Mouse (Mus musculus): ENCODE measurements around the gene Tmem106a. TPM values are rescaled to one million over a fixed set of nuclear protein-coding genes. Genes with fewer than 3 reads are reported as not detected.
"Not testable (repeated sequence)": the region's sequence is repeated elsewhere in the genome, so short reads cannot be mapped to it uniquely, and the experiment has no call there.

The Tmem106a gene
- polyA plus RNA-seq, 1 experiment from 2014 or later: 4.7 TPM

- DNase-seq (ENCODE audit: low spot score): peak; percentile 79
- WGBS: under 1% methylated on average over 33 of the region's 34 CpGs
These were observed 45.2 kb downstream of the Tmem106a start, which contains the start of gene Rdm1 for GRCm38 (mm10) chr11:101626995-101627856. Rdm1 (plus strand) TSS chr11:101627195.

DNA sequence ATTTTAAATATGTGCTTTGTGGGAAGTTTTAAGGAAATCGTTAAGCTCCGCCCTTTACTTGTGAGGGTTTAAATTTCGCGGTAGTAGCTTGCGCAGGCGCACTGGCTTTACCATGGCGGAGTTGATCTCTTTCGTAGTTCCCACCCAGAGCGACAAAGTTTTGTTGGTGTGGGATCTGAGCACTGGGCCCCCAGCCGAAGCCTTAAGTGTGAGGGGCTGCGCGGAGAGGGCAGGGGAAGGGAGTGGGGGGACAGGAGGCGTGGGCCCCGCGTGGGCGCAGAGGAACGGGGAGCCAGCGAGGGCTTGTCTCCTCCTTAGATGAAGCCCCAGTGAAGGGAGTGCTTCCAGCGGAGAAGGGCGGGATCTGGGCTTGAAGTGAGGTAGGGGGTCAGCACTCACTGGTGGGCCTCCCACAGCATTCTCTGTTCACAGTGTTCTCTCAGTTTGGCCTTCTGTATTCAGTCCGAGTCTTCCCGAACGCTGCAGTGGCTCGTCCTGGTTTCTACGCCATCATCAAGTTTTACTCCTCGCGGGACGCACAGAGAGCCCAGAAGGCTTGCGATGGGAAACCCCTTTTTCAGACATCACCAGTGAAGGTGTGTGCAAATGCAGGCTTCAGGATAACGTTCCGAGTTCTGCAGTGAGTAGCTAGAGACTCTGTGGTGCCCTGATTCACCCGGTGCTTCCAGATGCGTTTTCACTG lies 46.0 kb downstream of the Tmem106a start:
- peak overlapping the region; percentile 82 for H3K27ac ChIP-seq
- peak overlapping the region; percentile 56 for H3K4me3 ChIP-seq (replicated peaks; ENCODE audit: low read length)
- DNase-seq (ENCODE audit: low spot score) (peak; percentile 93), ATAC-seq (ENCODE audit: low FRiP score) (peak; percentile 59; the same call in 1 of the 2 replicates)
- peaks cover 8% of the 10 kb centered on the region for H3K4me1 ChIP-seq (replicated peaks; ENCODE audit: control insufficient read depth, insufficient read depth, low read length)
- H3K9me3 ChIP-seq (ENCODE audit: control insufficient read depth, low read length): no peaks in the 10 kb centered on the region
- WGBS: under 1% methylated on average over 33 of the region's 33 CpGs
- H3K9ac ChIP-seq: peak overlapping the region; percentile 70
- peak overlapping the region; percentile 84 for H3K4me2 ChIP-seq (replicated peaks)
- no peaks in the 10 kb centered on the region for H3K36me3 ChIP-seq (replicated peaks; ENCODE audit: control insufficient read depth, insufficient read depth)
- H3K27me3 ChIP-seq (ENCODE audit: control insufficient read depth, insufficient read depth, low read length): no peaks in the 10 kb centered on the region

More at GRCm38 (mm10) chr11:101626995-101627856, 45.2 kb downstream of the Tmem106a start, which contains the start of gene Rdm1:
- Histone ChIP-seq H3K4me1 (replicated peaks; ENCODE audit: control insufficient read depth, insufficient read depth, low read length) (peaks cover 8% of the 10 kb centered on the region), H3K9me3 (ENCODE audit: control insufficient read depth, low read length) (no peaks in the 10 kb centered on the region), H3K36me3 (replicated peaks; ENCODE audit: control insufficient read depth, insufficient read depth) (no peaks in the 10 kb centered on the region), H3K27ac (peak within 1 kb of the TSS; percentile 91), H3K27me3 (ENCODE audit: control insufficient read depth, insufficient read depth, low read length) (no peaks in the 10 kb centered on the region), H3K4me2 (replicated peaks) (peak within 1 kb of the TSS; percentile 84), H3K4me3 (replicated peaks; ENCODE audit: low read length) (peak within 1 kb of the TSS; percentile 56), H3K9ac (peak within 1 kb of the TSS; percentile 70)
- peak; percentile 83 for ATAC-seq (ENCODE audit: low FRiP score)

GRCm38 (mm10) chr11:101628733-101629417 lies 46.8 kb downstream of the Tmem106a start:
- H3K27me3 ChIP-seq (ENCODE audit: control insufficient read depth, insufficient read depth, low read length); H3K4me1 ChIP-seq (replicated peaks; ENCODE audit: control insufficient read depth, insufficient read depth, low read length); ATAC-seq (ENCODE audit: low FRiP score); H3K36me3 ChIP-seq (replicated peaks; ENCODE audit: control insufficient read depth, insufficient read depth); H3K27ac ChIP-seq; DNase-seq (ENCODE audit: low spot score); H3K9me3 ChIP-seq (ENCODE audit: control insufficient read depth, low read length); H3K4me3 ChIP-seq (replicated peaks; ENCODE audit: low read length); H3K9ac ChIP-seq: not testable (repeated sequence)
- 80% methylated on average over 4 of the region's 5 CpGs for WGBS
- H3K4me2 ChIP-seq (replicated peaks): peak overlapping the region; percentile 84

DNA sequence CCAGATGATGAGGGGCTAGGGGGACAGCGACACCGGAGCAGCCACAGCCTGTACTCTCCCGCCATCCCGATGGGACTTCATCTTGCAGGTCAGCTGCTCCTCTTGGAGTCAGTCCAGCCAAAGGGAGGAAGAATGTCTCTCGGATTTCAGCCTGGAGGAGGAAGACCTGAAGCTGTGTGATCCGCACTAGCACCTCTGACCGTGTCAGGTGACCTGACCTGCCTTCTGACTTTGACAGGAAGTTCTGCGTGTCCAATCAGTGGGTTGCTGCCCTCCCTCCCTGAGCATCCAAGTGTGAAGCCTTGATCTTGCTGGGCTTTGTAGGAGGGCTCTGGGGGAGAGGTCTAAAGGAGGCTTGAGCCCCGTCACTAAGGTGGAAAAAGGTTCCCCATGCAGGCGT lies 53.6 kb downstream of the Tmem106a start:
- H3K9me3 ChIP-seq (ENCODE audit: control insufficient read depth, low read length): no peaks in the 10 kb centered on the region
- H3K9ac ChIP-seq: no peak overlapping the region
- H3K27me3 ChIP-seq (ENCODE audit: control insufficient read depth, insufficient read depth, low read length): no peaks in the 10 kb centered on the region
- no peak overlapping the region for H3K4me3 ChIP-seq (replicated peaks; ENCODE audit: low read length)
- H3K27ac ChIP-seq: no peak overlapping the region
- H3K4me2 ChIP-seq (replicated peaks): no peak overlapping the region
- WGBS: 83% methylated on average over 10 of the region's 10 CpGs
- no peak for ATAC-seq (ENCODE audit: low FRiP score)
- no peak for DNase-seq (ENCODE audit: low spot score)
- no peaks in the 10 kb centered on the region for H3K4me1 ChIP-seq (replicated peaks; ENCODE audit: control insufficient read depth, insufficient read depth, low read length)
- no peaks in the 10 kb centered on the region for H3K36me3 ChIP-seq (replicated peaks; ENCODE audit: control insufficient read depth, insufficient read depth)

DNA sequence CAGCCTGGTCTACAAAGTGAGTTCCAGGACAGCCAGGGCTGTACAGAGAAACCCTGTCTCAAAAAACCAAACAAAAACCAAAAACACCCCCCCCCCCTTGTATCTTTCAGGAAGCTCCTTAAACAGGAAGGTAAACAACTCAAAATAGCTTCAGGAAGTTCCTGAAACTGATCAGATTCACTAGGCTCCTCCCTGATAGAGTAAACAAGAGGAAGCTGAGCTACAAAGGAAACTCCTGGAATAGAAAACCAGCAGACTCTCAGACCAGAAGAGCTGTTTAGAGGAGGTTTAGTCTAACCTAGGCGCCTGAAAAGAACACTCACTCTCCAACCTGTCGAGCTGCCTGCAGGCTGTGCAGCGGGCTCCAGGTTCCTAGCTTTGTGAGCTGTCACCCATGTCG lies 57.7 kb downstream of the Tmem106a start:
- Histone ChIP-seq H3K4me1 (replicated peaks; ENCODE audit: control insufficient read depth, insufficient read depth, low read length) (no peaks in the 10 kb centered on the region), H3K4me2 (replicated peaks) (no peak overlapping the region), H3K9ac (no peak overlapping the region), H3K9me3 (ENCODE audit: control insufficient read depth, low read length) (no peaks in the 10 kb centered on the region), H3K4me3 (replicated peaks; ENCODE audit: low read length) (no peak overlapping the region), H3K36me3 (replicated peaks; ENCODE audit: control insufficient read depth, insufficient read depth) (no peaks in the 10 kb centered on the region), H3K27ac (no peak overlapping the region), H3K27me3 (ENCODE audit: control insufficient read depth, insufficient read depth, low read length) (no peaks in the 10 kb centered on the region)
- ATAC-seq (ENCODE audit: low FRiP score): no peak
- no peak for DNase-seq (ENCODE audit: low spot score)
- WGBS: 92% methylated on average over 4 of the region's 4 CpGs

GRCm38 (mm10) chr11:101640857-101641709 lies 59.0 kb downstream of the Tmem106a start:
- not testable (repeated sequence) for H3K9me3 ChIP-seq (ENCODE audit: control insufficient read depth, low read length); H3K4me1 ChIP-seq (replicated peaks; ENCODE audit: control insufficient read depth, insufficient read depth, low read length); H3K36me3 ChIP-seq (replicated peaks; ENCODE audit: control insufficient read depth, insufficient read depth); H3K27me3 ChIP-seq (ENCODE audit: control insufficient read depth, insufficient read depth, low read length)
- 5% methylated on average over 50 of the region's 53 CpGs for WGBS
- H3K4me2 ChIP-seq (replicated peaks): peak overlapping the region; percentile 52
- ATAC-seq (ENCODE audit: low FRiP score): peak; percentile 78
- H3K27ac ChIP-seq: peak overlapping the region; percentile 92
- H3K4me3 ChIP-seq (replicated peaks; ENCODE audit: low read length): peak overlapping the region; percentile 29
- peak overlapping the region; percentile 56 for H3K9ac ChIP-seq
- peak; percentile 78 for DNase-seq (ENCODE audit: low spot score)

Other genes starting within 250 kb of the Tmem106a start
- gene G6pc, start 214.7 kb upstream of the Tmem106a start, polyA plus RNA-seq (2014; fragmentation: Nextera tagmentation; extraction: Ambion mirVana): not detected in 2 replicates
- 82.4 and 85.3 TPM in 2 replicates for gene Aarsd1, start 164.6 kb upstream of the Tmem106a start, polyA plus RNA-seq (2014; fragmentation: Nextera tagmentation; extraction: Ambion mirVana)
- gene Gm27029, start 157.4 kb upstream of the Tmem106a start, polyA plus RNA-seq (2014; fragmentation: Nextera tagmentation; extraction: Ambion mirVana): 7.3 and 8.8 TPM in 2 replicates
- 23.1 and 24.1 TPM in 2 replicates for gene Rundc1, start 157.2 kb upstream of the Tmem106a start, polyA plus RNA-seq (2014; fragmentation: Nextera tagmentation; extraction: Ambion mirVana)
- 1.9 and 2.2 TPM in 2 replicates for gene Ptges3l, start 156.9 kb upstream of the Tmem106a start, polyA plus RNA-seq (2014; fragmentation: Nextera tagmentation; extraction: Ambion mirVana)
- gene Rpl27, start 139.9 kb upstream of the Tmem106a start, polyA plus RNA-seq (2014; fragmentation: Nextera tagmentation; extraction: Ambion mirVana): 248 and 297 TPM in 2 replicates
- 2.6 and 5.4 TPM in 2 replicates for gene Ifi35, start 133.8 kb upstream of the Tmem106a start, polyA plus RNA-seq (2014; fragmentation: Nextera tagmentation; extraction: Ambion mirVana)
- 51.0 and 52.5 TPM in 2 replicates for gene Rnd2, start 117.2 kb upstream of the Tmem106a start, polyA plus RNA-seq (2014; fragmentation: Nextera tagmentation; extraction: Ambion mirVana)
- gene Vat1, start 116.0 kb upstream of the Tmem106a start, polyA plus RNA-seq (2014; fragmentation: Nextera tagmentation; extraction: Ambion mirVana): 99.9 and 117 TPM in 2 replicates
- gene Brca1, start 30.3 kb upstream of the Tmem106a start, polyA plus RNA-seq (2014; fragmentation: Nextera tagmentation; extraction: Ambion mirVana): 3.2 TPM in 2 replicates
- 90.1 and 93.0 TPM in 2 replicates for gene Nbr1, start 30.1 kb upstream of the Tmem106a start, polyA plus RNA-seq (2014; fragmentation: Nextera tagmentation; extraction: Ambion mirVana)
- not detected in 2 replicates for gene Gm11634, start 17.0 kb downstream of the Tmem106a start, polyA plus RNA-seq (2014; fragmentation: Nextera tagmentation; extraction: Ambion mirVana)
- gene Rdm1, start 45.0 kb downstream of the Tmem106a start, polyA plus RNA-seq (2014; fragmentation: Nextera tagmentation; extraction: Ambion mirVana): 13.7 and 16.6 TPM in 2 replicates
- 5.6 and 5.9 TPM in 2 replicates for gene Arl4d, start 83.3 kb downstream of the Tmem106a start, polyA plus RNA-seq (2014; fragmentation: Nextera tagmentation; extraction: Ambion mirVana)
- 29.3 and 30.5 TPM in 2 replicates for gene Dhx8, start 150.7 kb downstream of the Tmem106a start, polyA plus RNA-seq (2014; fragmentation: Nextera tagmentation; extraction: Ambion mirVana)
- gene Etv4, start 203.1 kb downstream of the Tmem106a start, polyA plus RNA-seq (2014; fragmentation: Nextera tagmentation; extraction: Ambion mirVana): 12.2 and 12.6 TPM in 2 replicates

Data from hindbrain, embryonic 14.5 days (tissue).